Mouse (Mus musculus) hindbrain, embryonic 12.5 days (tissue): ENCODE results near the gene Kcng1. TPM values are rescaled to one million over a fixed set of nuclear protein-coding genes. Genes with fewer than 3 reads are reported as not detected.

ENCODE experiments used
- ATAC-seq: fragments of 200-750 bp; cut with Nextera tagmentation; 2 replicates; pipeline ENCODE4 v1.8.0; 2017; ENCODE audit warnings: moderate TSS enrichment; ENCODE audit not compliant: low FRiP score
- H3K27ac ChIP-seq: fragments of 300-500 bp; sonication (generic); 2 replicates; pipeline ENCODE4 v1.5.1; 2016; ENCODE audit warnings: mild to moderate bottlenecking
- H3K27me3 ChIP-seq: fragments of 300-500 bp; sonication (generic); 2 replicates; pipeline ENCODE4 v1.6.1; 2016; ENCODE audit warnings: mild to moderate bottlenecking
- H3K36me3 ChIP-seq: fragments of 300-500 bp; sonication (generic); 2 replicates; pipeline ENCODE4 v1.6.1; 2016; ENCODE audit warnings: mild to moderate bottlenecking
- H3K4me1 ChIP-seq: fragments of 300-500 bp; sonication (generic); 2 replicates; pipeline ENCODE4 v1.6.1; 2016
- H3K4me2 ChIP-seq: fragments of 300-500 bp; sonication (generic); replicated peaks from 2 replicates; pipeline ENCODE4 v1.6.1; 2016; ENCODE audit warnings: mild to moderate bottlenecking
- H3K4me3 ChIP-seq: fragments of 300-500 bp; sonication (generic); 2 replicates; pipeline ENCODE4 v1.5.1; 2016; ENCODE audit warnings: mild to moderate bottlenecking
- H3K9ac ChIP-seq: fragments of 300-500 bp; sonication (generic); 2 replicates; pipeline ENCODE4 v1.6.1; 2016; ENCODE audit warnings: mild to moderate bottlenecking, moderate library complexity
- H3K9me3 ChIP-seq: fragments of 300-500 bp; sonication (generic); replicated peaks from 2 replicates; pipeline ENCODE4 v1.6.1; 2016; ENCODE audit warnings: mild to moderate bottlenecking
- WGBS: fragments of 180-500 bp; shearing (Covaris S2); methylation state at CpG from one replicate; pipeline ENCODE4 v1.1.7; 2016; 5-methylcytosine and 5-hydroxymethylcytosine counted together
- polyA plus RNA-seq: library from polyadenylated mRNA; unstranded; fragments of >200 nt; fragmentation: Nextera tagmentation; extraction: Ambion mirVana; gene quantifications from 2 replicates; pipeline ENCODE4 v1.2.1, GENCODE M21; 2016

The Kcng1 gene
- polyA plus RNA-seq, 1 experiment from 2014 or later = 1.2 TPM

- Histone ChIP-seq H3K9ac (no peak overlapping the region), H3K27ac (no peak overlapping the region), H3K27me3 (peaks cover 3% of the 10 kb centered on the region; the same call in 1 of the 2 replicates), H3K4me3 (no peak overlapping the region), H3K36me3 (no peaks in the 10 kb centered on the region), H3K4me1 (peaks cover 20% of the 10 kb centered on the region), H3K4me2 (no peak overlapping the region), H3K9me3 (no peaks in the 10 kb centered on the region)
- ATAC-seq = no peak
- WGBS = 14% methylated on average over 10 of the region's 10 CpGs
Observed at GRCm38 (mm10) chr2:168292041-168292440, 10.5 kb upstream of the Kcng1 start.

DNA sequence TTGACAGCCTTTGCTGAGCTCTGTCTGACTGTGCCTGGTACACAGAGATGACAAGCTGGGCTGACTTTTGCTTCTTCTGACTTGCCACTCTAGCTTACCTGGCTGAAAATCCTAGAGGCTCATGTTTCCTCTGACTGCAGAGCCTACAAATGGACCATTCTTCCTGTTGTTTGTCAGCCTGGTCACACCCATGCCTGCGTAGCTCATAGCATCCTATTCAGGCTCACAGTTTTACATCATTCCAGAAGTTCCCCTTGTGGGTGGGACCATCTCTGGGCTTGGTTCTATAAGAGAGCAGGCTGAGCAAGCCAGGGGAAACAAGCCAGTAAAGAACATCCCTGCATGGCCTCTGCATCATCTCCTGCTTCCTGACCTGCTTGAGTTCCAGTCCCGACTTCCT is 8.3 kb upstream of the Kcng1 start:
- Histone ChIP-seq H3K27ac (no peak overlapping the region), H3K4me1 (peaks cover 20% of the 10 kb centered on the region), H3K9ac (no peak overlapping the region), H3K36me3 (no peaks in the 10 kb centered on the region), H3K9me3 (peaks cover 5% of the 10 kb centered on the region), H3K27me3 (peaks cover 3% of the 10 kb centered on the region; the same call in 1 of the 2 replicates), H3K4me2 (no peak overlapping the region), H3K4me3 (no peak overlapping the region)
- no peak for ATAC-seq
- WGBS = 81% methylated on average over 2 of the region's 2 CpGs

DNA sequence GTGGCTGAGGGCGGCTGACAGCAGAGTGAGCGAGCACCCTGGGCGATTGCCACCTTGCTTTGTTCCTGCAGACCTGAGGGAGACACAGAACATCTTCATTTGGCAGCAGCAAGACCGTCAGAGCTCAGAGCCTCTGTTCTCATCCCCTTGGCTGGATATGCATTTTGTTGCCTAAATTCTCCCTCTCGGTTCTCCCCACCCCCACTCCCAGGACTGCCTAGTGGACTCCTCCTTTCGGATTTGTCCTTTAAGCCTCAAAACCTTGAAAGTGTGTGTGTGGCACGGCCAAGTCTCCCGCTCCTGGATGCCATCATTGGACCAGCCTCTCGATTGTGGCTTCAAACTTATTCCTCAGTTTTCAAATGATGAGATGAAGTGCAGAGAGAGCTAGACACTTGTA is 7.5 kb upstream of the Kcng1 start:
- Histone ChIP-seq H3K27ac (no peak overlapping the region), H3K9me3 (peaks cover 5% of the 10 kb centered on the region), H3K27me3 (peaks cover 3% of the 10 kb centered on the region; the same call in 1 of the 2 replicates), H3K4me1 (peaks cover 20% of the 10 kb centered on the region), H3K4me2 (no peak overlapping the region), H3K36me3 (no peaks in the 10 kb centered on the region), H3K4me3 (no peak overlapping the region), H3K9ac (no peak overlapping the region)
- 62% methylated on average over 9 of the region's 9 CpGs for WGBS
- no peak for ATAC-seq

DNA sequence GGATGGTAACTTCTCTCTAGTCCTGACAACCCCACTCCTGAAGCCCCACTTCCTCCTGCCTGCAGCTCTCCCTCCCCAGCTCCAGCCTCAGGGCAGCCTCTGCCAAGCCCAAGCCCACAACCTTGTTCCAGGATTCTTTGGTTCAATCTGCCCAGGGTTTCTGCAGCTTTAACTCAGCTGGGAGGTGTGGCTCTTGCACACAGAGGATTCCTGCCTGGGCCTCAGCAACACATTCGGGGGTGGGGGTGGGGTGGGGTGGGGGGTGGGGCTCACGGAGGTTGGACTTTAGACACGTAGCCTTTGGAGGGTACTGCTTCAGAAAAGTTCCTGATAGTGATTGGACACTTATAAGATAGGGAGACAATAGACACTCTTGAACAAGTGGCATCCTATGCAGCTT is 5.5 kb upstream of the Kcng1 start:
- peaks cover 5% of the 10 kb centered on the region for H3K9me3 ChIP-seq
- no peak overlapping the region for H3K9ac ChIP-seq
- no peak overlapping the region for H3K4me3 ChIP-seq
- H3K4me2 ChIP-seq = no peak overlapping the region
- ATAC-seq = no peak
- H3K27me3 ChIP-seq = peaks cover 18% of the 10 kb centered on the region
- WGBS = 21% methylated on average over 3 of the region's 3 CpGs
- H3K27ac ChIP-seq = no peak overlapping the region
- H3K4me1 ChIP-seq = peaks cover 5% of the 10 kb centered on the region
- no peaks in the 10 kb centered on the region for H3K36me3 ChIP-seq

DNA sequence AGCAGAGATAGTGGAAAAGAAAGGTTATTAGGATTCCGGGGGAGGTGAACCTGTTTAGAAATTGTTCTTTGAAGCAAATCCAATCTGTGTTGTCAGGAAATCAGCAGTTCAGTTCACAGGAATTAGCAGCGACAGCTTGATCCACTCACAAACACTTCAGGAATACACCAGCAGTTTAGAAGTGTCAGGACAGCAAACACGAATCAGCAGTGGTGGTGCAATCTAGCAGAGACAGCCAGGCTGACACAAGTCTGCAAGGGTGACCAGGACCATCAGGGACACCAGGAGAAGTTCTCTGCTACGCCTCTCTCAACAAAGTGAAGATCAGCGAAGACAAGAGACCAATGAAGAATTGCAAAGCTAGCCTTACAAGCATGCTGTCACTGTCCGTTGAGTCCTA is 3.6 kb upstream of the Kcng1 start:
- Histone ChIP-seq H3K9ac (no peak overlapping the region), H3K4me1 (peaks cover 20% of the 10 kb centered on the region), H3K27ac (no peak overlapping the region), H3K27me3 (peaks cover 36% of the 10 kb centered on the region), H3K9me3 (peaks cover 5% of the 10 kb centered on the region), H3K4me2 (no peak overlapping the region), H3K4me3 (no peak overlapping the region), H3K36me3 (no peaks in the 10 kb centered on the region)
- 88% methylated on average over 6 of the region's 6 CpGs for WGBS
- ATAC-seq = no peak

DNA sequence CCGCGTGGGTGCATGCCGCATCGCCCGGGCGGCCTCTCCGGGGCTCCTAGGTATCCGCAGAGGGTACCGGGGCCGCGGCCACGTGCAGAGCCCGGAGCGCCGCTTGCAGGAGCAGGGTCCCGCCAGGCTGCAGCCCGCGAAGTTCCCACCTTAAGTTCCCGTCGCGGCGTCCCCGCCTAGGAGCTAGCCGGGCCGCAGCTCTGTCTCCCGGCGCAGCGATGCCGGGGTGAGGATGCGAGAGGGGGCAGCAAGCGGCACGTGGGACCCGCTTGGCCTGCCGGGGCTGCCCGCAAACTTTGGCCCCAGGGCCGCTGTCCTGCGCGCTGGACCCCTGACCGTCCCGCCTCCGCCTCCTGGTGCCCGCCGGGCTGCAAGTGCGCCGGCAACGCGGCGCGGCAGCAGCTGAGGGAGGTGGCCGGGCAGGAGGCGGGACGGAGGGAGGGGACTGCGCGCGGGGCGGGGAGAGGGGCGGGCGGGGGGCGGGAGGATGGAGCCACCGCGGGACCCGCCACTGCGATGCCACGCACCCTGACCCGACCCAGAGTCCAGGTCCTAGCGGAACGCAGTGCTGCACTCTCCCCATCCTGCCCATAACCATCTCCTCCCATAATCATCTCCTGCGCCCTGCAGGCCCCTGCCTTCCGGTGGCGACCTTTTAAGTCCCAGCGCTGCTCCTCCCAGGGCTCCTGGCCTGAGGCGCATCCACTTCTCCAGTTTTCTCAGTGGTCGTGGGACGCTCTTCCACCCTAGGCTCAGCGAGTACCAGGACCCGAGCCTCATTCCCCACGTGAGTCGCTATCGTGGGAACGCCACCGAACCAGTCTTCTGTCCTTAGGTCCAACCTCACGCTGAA is 581 bp downstream of the Kcng1 start:
- peak; percentile 70 for ATAC-seq
- peak overlapping the region; percentile 53 for H3K4me3 ChIP-seq
- H3K9me3 ChIP-seq = peaks cover 5% of the 10 kb centered on the region
- peaks cover 18% of the 10 kb centered on the region for H3K4me1 ChIP-seq
- no peak overlapping the region for H3K27ac ChIP-seq
- H3K4me2 ChIP-seq = peak overlapping the region; percentile 91
- H3K36me3 ChIP-seq = no peaks in the 10 kb centered on the region
- under 1% methylated on average over 74 of the region's 82 CpGs for WGBS
- H3K9ac ChIP-seq = peak overlapping the region; percentile 51
- H3K27me3 ChIP-seq = peaks cover 57% of the 10 kb centered on the region

DNA sequence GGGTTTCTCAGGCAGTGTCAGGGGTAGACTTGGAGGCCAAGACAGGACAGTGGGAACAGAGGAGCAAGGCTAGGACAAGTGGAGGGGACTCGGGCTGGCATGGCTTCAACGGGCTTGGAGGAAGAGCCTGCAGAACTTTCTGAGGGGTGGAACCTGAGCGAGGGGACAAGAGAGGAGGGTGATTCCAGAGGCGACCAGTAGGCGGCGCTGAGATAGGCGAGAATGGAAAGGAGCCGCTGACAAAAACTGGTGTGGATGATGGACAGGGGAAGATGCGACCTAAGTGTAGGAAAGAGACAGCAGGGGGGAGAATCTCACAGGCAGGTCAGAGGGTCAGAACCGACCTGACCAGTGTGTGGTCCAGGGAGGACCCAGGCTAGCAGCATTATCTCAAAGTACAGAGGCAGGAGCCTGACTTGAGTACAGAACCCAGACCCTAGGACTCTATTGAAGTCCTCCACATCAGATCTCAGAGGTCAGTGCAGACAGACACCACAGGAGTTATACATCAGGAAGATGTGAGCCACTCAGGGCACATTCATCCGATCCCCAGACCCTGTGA is 7.1 kb downstream of the Kcng1 start:
- peaks cover 30% of the 10 kb centered on the region for H3K27me3 ChIP-seq
- WGBS = 10% methylated on average over 11 of the region's 11 CpGs
- ATAC-seq = no peak

DNA sequence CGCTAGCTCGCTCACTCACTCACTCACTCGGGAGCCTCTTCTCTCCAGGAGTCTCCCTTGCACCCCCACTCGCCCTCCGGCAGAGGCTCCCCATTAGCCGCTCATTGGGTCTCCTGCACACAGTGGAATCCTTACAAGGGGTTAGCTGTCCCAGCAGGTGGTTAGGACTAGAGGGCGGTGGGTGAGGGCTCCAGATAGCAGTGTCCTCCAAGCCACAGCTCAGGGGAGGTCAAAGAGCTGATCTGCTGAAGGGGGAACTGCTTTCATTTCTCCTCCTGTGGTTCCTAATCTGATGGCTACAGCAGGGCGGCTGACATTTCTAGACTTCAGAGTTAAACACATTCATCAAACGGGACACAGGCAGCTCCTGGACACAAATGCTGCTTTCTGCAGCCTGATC is 8.1 kb downstream of the Kcng1 start:
- H3K4me1 ChIP-seq = no peaks in the 10 kb centered on the region
- H3K9me3 ChIP-seq = no peaks in the 10 kb centered on the region
- no peak for ATAC-seq
- H3K9ac ChIP-seq = no peak overlapping the region
- no peak overlapping the region for H3K4me3 ChIP-seq
- WGBS = 50% methylated on average over 9 of the region's 9 CpGs
- no peaks in the 10 kb centered on the region for H3K36me3 ChIP-seq
- peaks cover 22% of the 10 kb centered on the region for H3K27me3 ChIP-seq
- no peak overlapping the region for H3K4me2 ChIP-seq
- no peak overlapping the region for H3K27ac ChIP-seq

More for the DNA sequence above, 7.1 kb downstream of the Kcng1 start:
- H3K4me2 ChIP-seq = no peak overlapping the region
- no peak overlapping the region for H3K9ac ChIP-seq
- H3K4me3 ChIP-seq = no peak overlapping the region
- H3K4me1 ChIP-seq = no peaks in the 10 kb centered on the region
- no peaks in the 10 kb centered on the region for H3K36me3 ChIP-seq
- no peaks in the 10 kb centered on the region for H3K9me3 ChIP-seq
- H3K27ac ChIP-seq = no peak overlapping the region

- Histone ChIP-seq H3K27me3 (peaks cover 6% of the 10 kb centered on the region; the same call in 1 of the 2 replicates), H3K36me3 (no peaks in the 10 kb centered on the region), H3K4me3 (0 out of 2 replicates have a peak overlapping the region, but pooled peaks have one; percentile 1), H3K4me2 (peak overlapping the region; percentile 32), H3K27ac (no peak overlapping the region), H3K4me1 (no peaks in the 10 kb centered on the region), H3K9me3 (no peaks in the 10 kb centered on the region), H3K9ac (no peak overlapping the region)
- no peak for ATAC-seq
- WGBS = 46% methylated on average over 7 of the region's 7 CpGs
Observed at GRCm38 (mm10) chr2:168268033-168268432, 13.5 kb downstream of the Kcng1 start.

- Histone ChIP-seq H3K4me2 (no peak overlapping the region), H3K4me3 (no peak overlapping the region), H3K36me3 (no peaks in the 10 kb centered on the region), H3K27me3 (no peaks in the 10 kb centered on the region), H3K27ac (no peak overlapping the region), H3K4me1 (no peaks in the 10 kb centered on the region), H3K9ac (no peak overlapping the region), H3K9me3 (no peaks in the 10 kb centered on the region)
- 90% methylated on average over 10 of the region's 10 CpGs for WGBS
- ATAC-seq = no peak
Observed at GRCm38 (mm10) chr2:168260900-168261299, 20.6 kb downstream of the Kcng1 start.

GRCm38 (mm10) chr2:168260124-168260523 is 21.4 kb downstream of the Kcng1 start:
- H3K4me3 ChIP-seq = no peak overlapping the region
- no peak overlapping the region for H3K27ac ChIP-seq
- no peaks in the 10 kb centered on the region for H3K4me1 ChIP-seq
- no peak overlapping the region for H3K4me2 ChIP-seq
- 95% methylated on average over 3 of the region's 3 CpGs for WGBS
- no peak for ATAC-seq
- H3K27me3 ChIP-seq = no peaks in the 10 kb centered on the region
- H3K9ac ChIP-seq = no peak overlapping the region
- H3K9me3 ChIP-seq = no peaks in the 10 kb centered on the region
- no peaks in the 10 kb centered on the region for H3K36me3 ChIP-seq

- Histone ChIP-seq H3K4me2 (no peak overlapping the region), H3K36me3 (no peaks in the 10 kb centered on the region), H3K9ac (no peak overlapping the region), H3K4me3 (no peak overlapping the region), H3K4me1 (no peaks in the 10 kb centered on the region), H3K27me3 (no peaks in the 10 kb centered on the region), H3K9me3 (no peaks in the 10 kb centered on the region), H3K27ac (no peak overlapping the region)
- 88% methylated on average over 8 of the region's 8 CpGs for WGBS
- no peak for ATAC-seq
Observed at GRCm38 (mm10) chr2:168259046-168259445, 22.5 kb downstream of the Kcng1 start.

DNA sequence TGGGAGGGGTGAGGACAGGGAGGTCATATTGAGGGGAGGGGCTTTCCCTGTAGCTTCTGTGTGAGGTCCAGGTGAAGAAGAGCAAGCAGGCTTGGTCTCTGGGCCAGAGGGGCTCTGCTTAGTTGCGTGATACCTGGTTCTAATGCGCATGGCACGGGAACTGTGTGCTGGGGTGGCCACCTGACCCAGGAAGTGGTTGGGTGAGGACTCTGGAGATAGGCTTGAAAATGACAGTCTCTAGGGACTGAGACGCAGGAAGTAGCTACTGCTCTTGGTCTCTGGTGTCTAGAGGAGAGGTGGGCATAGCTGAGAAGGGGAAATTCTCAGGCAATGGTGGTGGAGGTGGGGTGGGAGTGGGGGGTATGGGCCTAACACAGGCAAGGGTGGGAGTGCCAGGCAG is 24.3 kb downstream of the Kcng1 start:
- Histone ChIP-seq H3K4me2 (no peak overlapping the region), H3K36me3 (no peaks in the 10 kb centered on the region), H3K27me3 (no peaks in the 10 kb centered on the region), H3K9ac (no peak overlapping the region), H3K27ac (no peak overlapping the region), H3K4me1 (peaks cover 4% of the 10 kb centered on the region; the same call in 1 of the 2 replicates), H3K4me3 (no peak overlapping the region), H3K9me3 (no peaks in the 10 kb centered on the region)
- 89% methylated on average over 4 of the region's 4 CpGs for WGBS
- no peak for ATAC-seq
